Mouse (Mus musculus) spleen, postnatal 10 days (tissue): ENCODE results near the gene Bglap.
"Not testable (repeated sequence)": the region's sequence is repeated elsewhere in the genome, so short reads cannot be mapped to it uniquely, and the experiment has no call there.

Experiments
- DNase-seq, 2 experiments: peaks; one replicate each; pipeline ENCODE4 v3.0.0; 2021 to 2022; ENCODE audit warnings: low spot score in 2 of 2

Bglap gene

GRCm38 (mm10) chr3:88384364-88384763 lies at the start of gene Bglap:
TSS of gene Bglap (minus strand) at chr3:88384464.
- DNase-seq: no peak

GRCm38 (mm10) chr3:88428639-88429038 lies 44.4 kb upstream of the Bglap start:
- DNase-seq: not testable (repeated sequence)

GRCm38 (mm10) chr3:88427342-88427905 lies 43.2 kb upstream of the Bglap start:
- DNase-seq: no peak

- DNase-seq: no peak
Observed at GRCm38 (mm10) chr3:88425708-88426420, 41.6 kb upstream of the Bglap start.

GRCm38 (mm10) chr3:88425330-88425689 lies 41.0 kb upstream of the Bglap start:
- no peak for DNase-seq

- peak; percentile 95 to 96 for DNase-seq
Observed at GRCm38 (mm10) chr3:88424605-88425329, 40.5 kb upstream of the Bglap start, which contains the start of gene Slc25a44. TSS of gene Slc25a44 (minus strand) at chr3:88425139.

GRCm38 (mm10) chr3:88422020-88422720 lies 37.9 kb upstream of the Bglap start:
- peak in 1 of 2 experiments; percentile 73 for DNase-seq

GRCm38 (mm10) chr3:88420771-88421170 lies 36.5 kb upstream of the Bglap start:
- DNase-seq: no peak

- no peak for DNase-seq
Observed at GRCm38 (mm10) chr3:88418016-88418415, 33.8 kb upstream of the Bglap start.

- no peak for DNase-seq
Observed at GRCm38 (mm10) chr3:88415668-88416067, 31.4 kb upstream of the Bglap start.

- no peak for DNase-seq
Observed at GRCm38 (mm10) chr3:88412636-88413035, 28.4 kb upstream of the Bglap start.

GRCm38 (mm10) chr3:88411681-88412080 lies 27.4 kb upstream of the Bglap start:
- peak in 1 of 2 experiments; percentile 80 for DNase-seq

GRCm38 (mm10) chr3:88410645-88411031 lies 26.4 kb upstream of the Bglap start:
- peak in 1 of 2 experiments; percentile 37 for DNase-seq

- DNase-seq: peak; percentile 93 to 95
Observed at GRCm38 (mm10) chr3:88409741-88410644, 25.7 kb upstream of the Bglap start, which contains the start of gene Pmf1. TSS of gene Pmf1 (minus strand) at chr3:88410331.

- no peak for DNase-seq
Observed at GRCm38 (mm10) chr3:88408953-88409352, 24.7 kb upstream of the Bglap start.

- no peak for DNase-seq
Observed at GRCm38 (mm10) chr3:88407529-88407928, 23.3 kb upstream of the Bglap start.

GRCm38 (mm10) chr3:88407090-88407489 lies 22.8 kb upstream of the Bglap start:
- DNase-seq: peak in 1 of 2 experiments; percentile 72

GRCm38 (mm10) chr3:88403522-88404230 lies 19.4 kb upstream of the Bglap start:
- no peak for DNase-seq

GRCm38 (mm10) chr3:88398666-88399065 lies 14.4 kb upstream of the Bglap start:
- DNase-seq: no peak

GRCm38 (mm10) chr3:88395742-88396141 lies 11.5 kb upstream of the Bglap start:
- no peak for DNase-seq
